Mouse (Mus musculus) G1E (cell line): ENCODE data around the gene Asphd1.

Experiments used
- CTCF ChIP-seq: IDR thresholded peaks from 2 replicates; pipeline ENCODE4 v1.5.1; 2012; ENCODE audit warnings: low read depth, low read length, inconsistent platforms, mixed read lengths
- GATA1 ChIP-seq: IDR thresholded peaks from 2 replicates; pipeline ENCODE4 v1.6.1; 2012; ENCODE audit warnings: borderline replicate concordance, low read length, inconsistent platforms, mixed read lengths
- POLR2AphosphoS5 ChIP-seq: IDR thresholded peaks from 2 replicates; pipeline ENCODE4 v1.6.1; 2012; ENCODE audit warnings: low read depth, low read length, inconsistent platforms; ENCODE audit not compliant: insufficient replicate concordance
- TAL1 ChIP-seq: conservative IDR thresholded peaks from 2 replicates; pipeline ENCODE4 v1.6.1; 2012; ENCODE audit warnings: low read depth, low read length, inconsistent platforms, mixed read lengths

GRCm38 (mm10) chr7:126949793-126950646 lies 638 bp upstream of the Asphd1 start, which contains the start of gene Sez6l2:
- TF ChIP-seq CTCF (no peak), GATA1 (no peak), TAL1 (no peak), POLR2AphosphoS5 (no peak)
